Mouse (Mus musculus): ENCODE measurements around the gene Tmem256. TPM values are rescaled to one million over a fixed set of nuclear protein-coding genes. Genes with fewer than 3 reads are reported as not detected.

Gene Tmem256
- polyA plus RNA-seq, 1 experiment, result 97.1 TPM

- peak within 1 kb of the TSS; percentile 80 for H3K4me3 ChIP-seq (ENCODE audit: low read depth, low read length)
- peak within 1 kb of the TSS; percentile 59 for H3K27ac ChIP-seq (ENCODE audit: insufficient read depth, low read length)
- H3K27me3 ChIP-seq (ENCODE audit: control insufficient read depth, insufficient read depth, low read length, poor library complexity, severe bottlenecking), result no peaks in the 10 kb centered on the region
- H3K9ac ChIP-seq (ENCODE audit: low read depth, poor library complexity, severe bottlenecking), result peak within 1 kb of the TSS; percentile 48
- H3K4me1 ChIP-seq (ENCODE audit: control insufficient read depth, insufficient read depth, low read length), result peaks cover 4% of the 10 kb centered on the region
- no peaks in the 10 kb centered on the region for H3K9me3 ChIP-seq (replicated peaks; ENCODE audit: control insufficient read depth, insufficient read depth, low read length, poor library complexity, severe bottlenecking)
- peaks cover 7% of the 10 kb centered on the region for H3K36me3 ChIP-seq (ENCODE audit: control insufficient read depth, insufficient read depth, low read length, poor library complexity, severe bottlenecking)
- TF ChIP-seq POLR2A (IDR thresholded peaks at IDR 0.05; ENCODE audit: insufficient read depth, low read length) (peak; percentile 86), CTCF (IDR thresholded peaks at IDR 0.05; ENCODE audit: low read depth, low read length) (no peak), EP300 (IDR thresholded peaks at IDR 0.05; ENCODE audit: insufficient read depth, low read depth, low read length) (no peak)
Measured at GRCm38 (mm10) chr11:69846198-69846680, 7.9 kb downstream of the Tmem256 start, which contains the start of gene Plscr3. TSS of gene Plscr3 (plus strand) at chr11:69846376.

- Histone ChIP-seq H3K9ac (ENCODE audit: low read depth, poor library complexity, severe bottlenecking) (peak overlapping the region; percentile 48), H3K27ac (ENCODE audit: insufficient read depth, low read length) (no peak overlapping the region), H3K4me3 (ENCODE audit: low read depth, low read length) (peak overlapping the region; percentile 76), H3K4me1 (ENCODE audit: control insufficient read depth, insufficient read depth, low read length) (peaks cover 4% of the 10 kb centered on the region), H3K36me3 (ENCODE audit: control insufficient read depth, insufficient read depth, low read length, poor library complexity, severe bottlenecking) (peaks cover 14% of the 10 kb centered on the region), H3K9me3 (replicated peaks; ENCODE audit: control insufficient read depth, insufficient read depth, low read length, poor library complexity, severe bottlenecking) (no peaks in the 10 kb centered on the region), H3K27me3 (ENCODE audit: control insufficient read depth, insufficient read depth, low read length, poor library complexity, severe bottlenecking) (no peaks in the 10 kb centered on the region)
- TF ChIP-seq CTCF (IDR thresholded peaks at IDR 0.05; ENCODE audit: low read depth, low read length) (no peak), POLR2A (IDR thresholded peaks at IDR 0.05; ENCODE audit: insufficient read depth, low read length) (no peak), EP300 (IDR thresholded peaks at IDR 0.05; ENCODE audit: insufficient read depth, low read depth, low read length) (no peak)
Measured at GRCm38 (mm10) chr11:69846738-69847688, 8.7 kb downstream of the Tmem256 start.

GRCm38 (mm10) chr11:69848021-69848420 lies 9.7 kb downstream of the Tmem256 start:
- H3K36me3 ChIP-seq (ENCODE audit: control insufficient read depth, insufficient read depth, low read length, poor library complexity, severe bottlenecking), result peaks cover 14% of the 10 kb centered on the region
- H3K9ac ChIP-seq (ENCODE audit: low read depth, poor library complexity, severe bottlenecking), result 0 out of 2 replicates have a peak overlapping the region, but pooled peaks have one; percentile 48

GRCm38 (mm10) chr11:69849128-69849527 lies 10.8 kb downstream of the Tmem256 start:
- Histone ChIP-seq H3K27me3 (ENCODE audit: control insufficient read depth, insufficient read depth, low read length, poor library complexity, severe bottlenecking) (no peaks in the 10 kb centered on the region), H3K36me3 (ENCODE audit: control insufficient read depth, insufficient read depth, low read length, poor library complexity, severe bottlenecking) (peaks cover 14% of the 10 kb centered on the region), H3K9me3 (replicated peaks; ENCODE audit: control insufficient read depth, insufficient read depth, low read length, poor library complexity, severe bottlenecking) (no peaks in the 10 kb centered on the region), H3K27ac (ENCODE audit: insufficient read depth, low read length) (no peak overlapping the region), H3K9ac (ENCODE audit: low read depth, poor library complexity, severe bottlenecking) (no peak overlapping the region), H3K4me1 (ENCODE audit: control insufficient read depth, insufficient read depth, low read length) (peaks cover 4% of the 10 kb centered on the region), H3K4me3 (ENCODE audit: low read depth, low read length) (no peak overlapping the region)
- TF ChIP-seq POLR2A (IDR thresholded peaks at IDR 0.05; ENCODE audit: insufficient read depth, low read length) (no peak), CTCF (IDR thresholded peaks at IDR 0.05; ENCODE audit: low read depth, low read length) (no peak), EP300 (IDR thresholded peaks at IDR 0.05; ENCODE audit: insufficient read depth, low read depth, low read length) (no peak)

More at GRCm38 (mm10) chr11:69848021-69848420, 9.7 kb downstream of the Tmem256 start:
- H3K9me3 ChIP-seq (replicated peaks; ENCODE audit: control insufficient read depth, insufficient read depth, low read length, poor library complexity, severe bottlenecking), result no peaks in the 10 kb centered on the region
- no peak overlapping the region for H3K27ac ChIP-seq (ENCODE audit: insufficient read depth, low read length)
- H3K4me1 ChIP-seq (ENCODE audit: control insufficient read depth, insufficient read depth, low read length), result peaks cover 4% of the 10 kb centered on the region
- peak overlapping the region; percentile 76; the same call in 1 of the 2 replicates for H3K4me3 ChIP-seq (ENCODE audit: low read depth, low read length)
- no peak for TF ChIP-seq POLR2A (IDR thresholded peaks at IDR 0.05; ENCODE audit: insufficient read depth, low read length)
- no peak for TF ChIP-seq EP300 (IDR thresholded peaks at IDR 0.05; ENCODE audit: insufficient read depth, low read depth, low read length)
- no peak for TF ChIP-seq CTCF (IDR thresholded peaks at IDR 0.05; ENCODE audit: low read depth, low read length)
- H3K27me3 ChIP-seq (ENCODE audit: control insufficient read depth, insufficient read depth, low read length, poor library complexity, severe bottlenecking), result no peaks in the 10 kb centered on the region

- Histone ChIP-seq H3K27me3 (ENCODE audit: control insufficient read depth, insufficient read depth, low read length, poor library complexity, severe bottlenecking) (no peaks in the 10 kb centered on the region), H3K36me3 (ENCODE audit: control insufficient read depth, insufficient read depth, low read length, poor library complexity, severe bottlenecking) (peaks cover 14% of the 10 kb centered on the region), H3K9ac (ENCODE audit: low read depth, poor library complexity, severe bottlenecking) (no peak overlapping the region), H3K9me3 (replicated peaks; ENCODE audit: control insufficient read depth, insufficient read depth, low read length, poor library complexity, severe bottlenecking) (no peaks in the 10 kb centered on the region), H3K4me3 (ENCODE audit: low read depth, low read length) (no peak overlapping the region), H3K27ac (ENCODE audit: insufficient read depth, low read length) (no peak overlapping the region), H3K4me1 (ENCODE audit: control insufficient read depth, insufficient read depth, low read length) (peaks cover 4% of the 10 kb centered on the region)
- TF ChIP-seq POLR2A (IDR thresholded peaks at IDR 0.05; ENCODE audit: insufficient read depth, low read length) (no peak), EP300 (IDR thresholded peaks at IDR 0.05; ENCODE audit: insufficient read depth, low read depth, low read length) (no peak), CTCF (IDR thresholded peaks at IDR 0.05; ENCODE audit: low read depth, low read length) (no peak)
Measured at GRCm38 (mm10) chr11:69849884-69850283, 11.6 kb downstream of the Tmem256 start.
